20 mouse cellular contexts compared by ENCODE assay signal in genomic region chr11:78401469-78401868, GRCm38 (mm10). TPM values are rescaled to one million over a fixed set of nuclear protein-coding genes. Genes with fewer than 3 reads are reported as not detected.
A peak's percentile ranks its signal among the peaks of the same experiment; 100 is the strongest.
DNase-seq lines count a peak whose midpoint lies in the region; ATAC-seq and TF ChIP-seq lines count a peak whose summit lies in the region.
"Had no signal": no experiment of that assay in that cellular context is flagged by ENCODE, and none has a peak within 500 bp of the region (broad histone marks: within the 10 kb centered on the region; RNA-seq: fewer than 3 reads in every experiment).

No protein-coding gene starts in this region.

- H3K4me1 ChIP-seq in kidney, embryonic 15.5 days, result peaks cover 31% of the 10 kb centered on the region
- peaks cover 18% of the 10 kb centered on the region for H3K4me1 ChIP-seq in intestine, embryonic 16.5 days (ENCODE audit: control insufficient read depth, insufficient read depth, low read length)
- H3K4me1 ChIP-seq in small intestine, adult 2 months (ENCODE audit: control insufficient read depth, insufficient read depth, insufficient read length, low read length), result peaks cover 33% of the 10 kb centered on the region

- H3K27me3 ChIP-seq in kidney, embryonic 15.5 days, result peaks cover 10% of the 10 kb centered on the region; the same call in 1 of the 2 replicates
- H3K27me3 ChIP-seq in intestine, embryonic 16.5 days (replicated peaks; ENCODE audit: control insufficient read depth, insufficient read depth, low read length), result no peaks in the 10 kb centered on the region
- no peaks in the 10 kb centered on the region for H3K27me3 ChIP-seq in small intestine, adult 2 months (ENCODE audit: control insufficient read depth, insufficient read depth, low read length)
- H3K27me3 ChIP-seq: forebrain, embryonic 13.5 days had no signal

- no peak overlapping the region for H3K9ac ChIP-seq in kidney, embryonic 15.5 days
- peak overlapping the region; percentile 56; the same call in 1 of the 2 replicates for H3K9ac ChIP-seq in intestine, embryonic 16.5 days (ENCODE audit: low read depth, low read length)
- H3K9ac ChIP-seq: forebrain, embryonic 13.5 days; forebrain, postnatal 0 days; heart, embryonic 12.5 days had no signal

- peak; percentile 85 for DNase-seq in kidney, adult 9 months
- peak; percentile 30 for DNase-seq in kidney, postnatal 10 days
- DNase-seq in left cerebral cortex, adult 9 months (ENCODE audit: low spot score in 2 of 2), result no peak
- no peak for DNase-seq in frontal cortex, postnatal 25 days (ENCODE audit: low spot score in 2 of 2)
- DNase-seq: adrenal gland, adult 8-10 months; adrenal gland, postnatal 36 days; cerebellum, adult 2 months; cerebellum, postnatal 10 days; forebrain, postnatal 0 days; gastrocnemius, adult 2 months; gastrocnemius, postnatal 25 days; heart, postnatal 36 days had no signal

- H3K36me3 ChIP-seq in kidney, embryonic 15.5 days, result no peaks in the 10 kb centered on the region
- no peaks in the 10 kb centered on the region for H3K36me3 ChIP-seq in intestine, embryonic 16.5 days (ENCODE audit: control insufficient read depth, insufficient read depth, low read length)
- peaks cover 70% of the 10 kb centered on the region for H3K36me3 ChIP-seq in small intestine, adult 2 months (ENCODE audit: control insufficient read depth, insufficient read depth, low read length)
- H3K36me3 ChIP-seq: embryonic facial prominence, embryonic 10.5 days; heart, embryonic 12.5 days had no signal

- 60% methylated on average over 3 of the region's 3 CpGs for WGBS in kidney, embryonic 15.5 days
- WGBS in intestine, embryonic 16.5 days, result 53% methylated on average over 3 of the region's 3 CpGs
- 14% methylated on average over 3 of the region's 3 CpGs for WGBS in small intestine, adult 2 months

- H3K9me3 ChIP-seq in kidney, embryonic 15.5 days (replicated peaks), result no peaks in the 10 kb centered on the region
- H3K9me3 ChIP-seq in intestine, embryonic 16.5 days (ENCODE audit: control insufficient read depth, low read length), result no peaks in the 10 kb centered on the region
- H3K9me3 ChIP-seq: embryonic facial prominence, embryonic 10.5 days; forebrain, embryonic 13.5 days; heart, embryonic 12.5 days had no signal

- TF ChIP-seq CTCF in small intestine, adult 2 months (IDR thresholded peaks at IDR 0.05; ENCODE audit: extremely low read depth, insufficient read length, insufficient replicate concordance, low read depth, low read length), result no peak

- TF ChIP-seq POLR2A in small intestine, adult 2 months (IDR thresholded peaks at IDR 0.05; ENCODE audit: low read depth, low read length), result no peak

- no peak overlapping the region for H3K4me2 ChIP-seq in kidney, embryonic 15.5 days
- H3K4me2 ChIP-seq in intestine, embryonic 16.5 days (ENCODE audit: low read depth, low read length), result no peak overlapping the region
- H3K4me2 ChIP-seq: forebrain, embryonic 13.5 days; heart, embryonic 12.5 days had no signal

- no peak overlapping the region for H3K4me3 ChIP-seq in kidney, embryonic 15.5 days (replicated peaks)
- H3K4me3 ChIP-seq in intestine, embryonic 16.5 days (ENCODE audit: low read length), result no peak overlapping the region
- H3K4me3 ChIP-seq in small intestine, adult 2 months (ENCODE audit: low read depth, low read length), result no peak overlapping the region
- H3K4me3 ChIP-seq: embryonic facial prominence, embryonic 10.5 days; forebrain, embryonic 13.5 days; gastrocnemius, adult 2 months; heart, embryonic 12.5 days had no signal

- no peak overlapping the region for H3K27ac ChIP-seq in kidney, embryonic 15.5 days
- peak overlapping the region; percentile 91 for H3K27ac ChIP-seq in intestine, embryonic 16.5 days (ENCODE audit: low read length)
- peak overlapping the region; percentile 83 for H3K27ac ChIP-seq in small intestine, adult 2 months (ENCODE audit: insufficient read depth, low read depth, low read length)
- H3K27ac ChIP-seq: embryonic facial prominence, embryonic 10.5 days; forebrain, embryonic 13.5 days; gastrocnemius, adult 2 months had no signal

- no peak for ATAC-seq in kidney, embryonic 15.5 days (replicated peaks; ENCODE audit: low FRiP score)
- ATAC-seq in intestine, embryonic 16.5 days, result peak; percentile 78
- ATAC-seq: forebrain, embryonic 13.5 days; forebrain, postnatal 0 days had no signal

RNA-seq across cellular contexts. Expression of gene Foxn1, which starts 15.1 kb away (rescaled TPM):
- polyA plus RNA-seq in kidney, embryonic 15.5 days (2015; fragmentation: Nextera tagmentation; extraction: Ambion mirVana), result 0.10 TPM in 1 of 2 replicates, not detected in the other
- not detected in 2 replicates for polyA plus RNA-seq in intestine, embryonic 16.5 days (2015; fragmentation: Nextera tagmentation; extraction: Ambion mirVana)
- polyA plus RNA-seq in small intestine, adult 2 months (2012; rRNA removed), result 0.06 TPM in 1 of 2 replicates, not detected in the other
- polyA plus RNA-seq: cerebellum, adult 2 months; forebrain, embryonic 13.5 days; forebrain, postnatal 0 days; heart, embryonic 12.5 days had no signal

RNA-seq across cellular contexts. Expression of gene Slc13a2, which starts 20.5 kb away (rescaled TPM):
- 1.1 and 1.2 TPM in 2 replicates for polyA plus RNA-seq in kidney, embryonic 15.5 days (2015; fragmentation: Nextera tagmentation; extraction: Ambion mirVana)
- polyA plus RNA-seq in intestine, embryonic 16.5 days (2015; fragmentation: Nextera tagmentation; extraction: Ambion mirVana), result 4.6 and 6.7 TPM in 2 replicates
- 24.9 and 374 TPM in 2 replicates for polyA plus RNA-seq in small intestine, adult 2 months (2012; rRNA removed)
- polyA plus RNA-seq: cerebellum, adult 2 months; embryonic facial prominence, embryonic 10.5 days; embryonic facial prominence, embryonic 14.5 days; forebrain, embryonic 13.5 days; forebrain, postnatal 0 days; heart, embryonic 12.5 days; hindbrain, embryonic 11.5 days had no signal

RNA-seq across cellular contexts. Expression of gene Unc119, which starts 58.2 kb away (rescaled TPM):
- polyA plus RNA-seq in kidney, embryonic 15.5 days (2015; fragmentation: Nextera tagmentation; extraction: Ambion mirVana), result 40.2 and 44.9 TPM in 2 replicates
- polyA plus RNA-seq in intestine, embryonic 16.5 days (2015; fragmentation: Nextera tagmentation; extraction: Ambion mirVana), result 29.5 and 29.9 TPM in 2 replicates
- polyA plus RNA-seq in small intestine, adult 2 months (2012; rRNA removed), result 12.7 and 13.3 TPM in 2 replicates

Comparison
In these comparisons a context has a peak if more than half of its experiments do, and no peak if none do; other contexts are left out.
1. DNase-seq: peak in kidney, adult 9 months (single experiment) and kidney, postnatal 10 days (single experiment); none in left cerebral cortex, adult 9 months (0 of 2) and frontal cortex, postnatal 25 days (0 of 2).